Mouse (Mus musculus) megakaryocyte, adult 5-6 weeks (primary cell): ENCODE data around the gene Necab3. TPM values are rescaled to one million over a fixed set of nuclear protein-coding genes. Genes with fewer than 3 reads are reported as not detected.

Experiments
- total RNA-seq, 2 experiments: library from RNA; stranded (forward) in 1 of 2; stranded (reverse) in 1 of 2; fragments of 153-499, 151-499 nt in 1 of 2; fragments of 221-1000, 200-1000 nt in 1 of 2; gene quantifications; 2 replicates each; pipeline versions ENCODE4 v1.2.3 to v1.2.4; 2015 to 2017

Gene Necab3
- total RNA-seq, 2 experiments from 2014 or later: 1.6 to 2.2 TPM

Other genes starting within 250 kb of the Necab3 start
- 6.5 and 9.8 TPM in 2 replicates for gene Cdk5rap1, start 185.9 kb downstream of the Necab3 start, total RNA-seq (2015)
- 12.9 and 13.5 TPM in 2 replicates for gene Cdk5rap1, start 185.9 kb downstream of the Necab3 start, total RNA-seq (2017)
- gene Snta1, start 150.8 kb downstream of the Necab3 start, total RNA-seq (2015): 0.22 and 0.62 TPM in 2 replicates
- gene Snta1, start 150.8 kb downstream of the Necab3 start, total RNA-seq (2017): 1.1 and 1.4 TPM in 2 replicates
- 13.7 and 19.1 TPM in 2 replicates for gene Cbfa2t2, start 122.4 kb downstream of the Necab3 start, total RNA-seq (2015)
- 7.5 and 22.8 TPM in 2 replicates for gene Cbfa2t2, start 122.4 kb downstream of the Necab3 start, total RNA-seq (2017)
- not detected in 2 replicates for gene 1700003F12Rik, start 11.8 kb downstream of the Necab3 start, total RNA-seq (2015)
- gene 1700003F12Rik, start 11.8 kb downstream of the Necab3 start, total RNA-seq (2017): not detected in 2 replicates
- gene Actl10, start 7.1 kb downstream of the Necab3 start, total RNA-seq (2015): 0.11 TPM in 1 of 2 replicates, not detected in the other
- gene Actl10, start 7.1 kb downstream of the Necab3 start, total RNA-seq (2017): 0.15 TPM in 1 of 2 replicates, not detected in the other
- 14.3 and 16.2 TPM in 2 replicates for gene E2f1, start 11.0 kb upstream of the Necab3 start, total RNA-seq (2015)
- gene E2f1, start 11.0 kb upstream of the Necab3 start, total RNA-seq (2017): 7.7 and 9.3 TPM in 2 replicates
- 21.9 and 24.2 TPM in 2 replicates for gene Pxmp4, start 44.8 kb upstream of the Necab3 start, total RNA-seq (2015)
- 24.4 and 27.1 TPM in 2 replicates for gene Pxmp4, start 44.8 kb upstream of the Necab3 start, total RNA-seq (2017)
- 2.2 and 2.3 TPM in 2 replicates for gene Zfp341, start 54.4 kb upstream of the Necab3 start, total RNA-seq (2015)
- 1.5 and 1.8 TPM in 2 replicates for gene Zfp341, start 54.4 kb upstream of the Necab3 start, total RNA-seq (2017)
- 2.7 TPM in 1 of 2 replicates, not detected in the other for gene 4930519P11Rik, start 54.5 kb upstream of the Necab3 start, total RNA-seq (2015)
- gene 4930519P11Rik, start 54.5 kb upstream of the Necab3 start, total RNA-seq (2017): 0.85 TPM in 1 of 2 replicates, not detected in the other
- gene Chmp4b, start 92.8 kb upstream of the Necab3 start, total RNA-seq (2015): 117 and 122 TPM in 2 replicates
- 166 and 187 TPM in 2 replicates for gene Chmp4b, start 92.8 kb upstream of the Necab3 start, total RNA-seq (2017)
- gene Gm14214, start 211.1 kb upstream of the Necab3 start, total RNA-seq (2015): not detected in 2 replicates
- not detected in 2 replicates for gene Gm14214, start 211.1 kb upstream of the Necab3 start, total RNA-seq (2017)
- gene Raly, start 232.2 kb upstream of the Necab3 start, total RNA-seq (2015): 86.8 and 92.8 TPM in 2 replicates
- 164 and 176 TPM in 2 replicates for gene Raly, start 232.2 kb upstream of the Necab3 start, total RNA-seq (2017)
- 0.39 TPM in 1 of 2 replicates, not detected in the other for gene a, start 232.5 kb upstream of the Necab3 start, total RNA-seq (2015)
- gene a, start 232.5 kb upstream of the Necab3 start, total RNA-seq (2017): not detected in 2 replicates